Mouse (Mus musculus) olfactory bulb, adult 2 months (tissue): ENCODE measurements around the gene Pex26. TPM values are rescaled to one million over a fixed set of nuclear protein-coding genes. Genes with fewer than 3 reads are reported as not detected.
A peak's percentile ranks its signal among the peaks of the same experiment; 100 is the strongest.

ENCODE experiments used
- H3K27ac ChIP-seq: fragments of 200-500 bp; 2 replicates; pipeline ENCODE4 v1.5.1; 2012; ENCODE audit warnings: low read depth, low read length; ENCODE audit not compliant: insufficient read depth
- H3K4me1 ChIP-seq: fragments of 200-500 bp; 2 replicates; pipeline ENCODE4 v1.6.1; 2012; ENCODE audit warnings: low read length; ENCODE audit not compliant: control insufficient read depth, insufficient read depth
- H3K4me3 ChIP-seq: fragments of 200-500 bp; 2 replicates; pipeline ENCODE4 v1.5.1; 2012; ENCODE audit warnings: mild to moderate bottlenecking, low read depth, low read length, moderate library complexity; ENCODE audit not compliant: insufficient read depth
- CTCF ChIP-seq: fragments of 200-500 bp; IDR thresholded peaks from 2 replicates; pipeline ENCODE4 v1.5.1; 2012; ENCODE audit warnings: low read depth, mild to moderate bottlenecking, low read length, moderate library complexity; ENCODE audit not compliant: insufficient read depth
- POLR2A ChIP-seq: fragments of 200-500 bp; IDR thresholded peaks from 2 replicates; pipeline ENCODE4 v1.6.1; 2012; ENCODE audit warnings: mild to moderate bottlenecking, low read depth, low read length, moderate library complexity; ENCODE audit not compliant: insufficient read depth
- WGBS: fragments of 180-500 bp; shearing (Covaris S2); methylation state at CpG from one replicate; pipeline ENCODE4 v1.1.7; 2018; 5-methylcytosine and 5-hydroxymethylcytosine counted together
- polyA plus RNA-seq: library from polyadenylated mRNA; stranded (reverse); fragments of >200 nt; gene quantifications from 2 replicates; pipeline ENCODE4 v1.2.4, GENCODE M21; 2012; ENCODE audit warnings: low replicate concordance; ENCODE audit not compliant: missing spikeins, insufficient read depth, insufficient read length

Gene Pex26
- polyA plus RNA-seq, 1 experiment: not detected

DNA sequence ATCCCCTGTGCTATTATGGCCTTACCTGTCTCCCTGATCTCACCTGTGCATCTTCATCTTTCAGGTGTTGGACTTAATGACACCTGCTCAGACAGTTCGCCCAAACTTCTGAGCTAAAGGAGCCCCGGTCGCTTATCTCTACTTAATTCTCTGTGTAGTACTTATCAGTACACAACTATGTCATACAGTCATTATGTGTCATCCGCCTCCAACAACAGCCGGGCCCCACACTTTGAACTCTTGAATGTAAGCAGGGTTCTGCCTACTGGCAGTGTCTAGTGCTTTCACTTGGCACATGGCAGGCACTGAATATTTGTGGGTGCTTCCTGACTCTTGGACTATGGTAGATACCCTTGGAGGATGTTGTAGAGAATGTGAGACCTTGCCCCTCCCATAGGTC lies 23.9 kb upstream of the Pex26 start:
- H3K27ac ChIP-seq: peak overlapping the region; percentile 55; the same call in 1 of the 2 replicates
- H3K4me3 ChIP-seq: no peak overlapping the region
- H3K4me1 ChIP-seq: peaks cover 4% of the 10 kb centered on the region; the same call in 1 of the 2 replicates
- no peak for TF ChIP-seq POLR2A
- TF ChIP-seq CTCF: no peak
- WGBS: 78% methylated on average over 5 of the region's 5 CpGs

DNA sequence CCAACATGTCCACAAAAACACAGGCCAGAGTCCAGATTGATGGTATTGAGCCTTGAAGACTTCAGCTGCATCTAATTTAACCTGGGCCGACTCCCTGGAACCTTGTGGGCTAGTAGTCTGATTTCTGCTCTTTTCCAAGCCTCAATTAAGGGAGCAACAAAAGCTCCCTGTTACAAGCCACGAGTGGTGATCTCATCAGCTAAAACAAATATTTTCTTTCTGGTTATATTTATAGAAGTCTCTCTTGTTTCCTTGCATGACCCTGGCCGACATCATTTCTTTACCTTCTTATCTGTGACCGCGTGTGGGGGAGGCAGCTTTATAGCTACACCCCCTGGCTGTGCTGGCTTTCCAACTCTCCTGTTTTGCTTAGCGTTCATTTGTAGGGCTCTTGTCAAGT lies 23.3 kb upstream of the Pex26 start:
- 34% methylated on average over 6 of the region's 6 CpGs for WGBS
- Histone ChIP-seq H3K27ac (peak overlapping the region; percentile 55; the same call in 1 of the 2 replicates), H3K4me1 (peaks cover 4% of the 10 kb centered on the region; the same call in 1 of the 2 replicates), H3K4me3 (no peak overlapping the region)
- TF ChIP-seq POLR2A (no peak), CTCF (no peak)

DNA sequence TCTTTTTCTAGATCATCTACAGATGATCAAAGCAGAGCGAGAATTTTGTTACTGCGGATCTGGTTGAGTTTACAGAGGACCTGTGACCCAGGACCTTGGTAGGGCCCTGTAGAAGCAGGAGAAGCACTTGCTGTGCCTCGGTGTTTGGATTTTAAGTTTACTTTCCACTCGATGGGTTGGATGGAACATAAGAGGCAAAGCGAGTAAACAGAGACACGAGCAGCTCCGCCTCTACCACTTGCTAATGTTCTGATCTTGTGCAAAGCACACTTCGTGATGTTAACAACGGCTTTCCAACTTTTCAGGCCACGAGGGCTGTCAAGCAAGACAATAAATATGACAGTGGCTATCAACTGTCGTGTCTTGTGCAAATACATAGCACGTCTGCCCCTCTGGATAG lies 20.9 kb upstream of the Pex26 start:
- TF ChIP-seq POLR2A (no peak), CTCF (no peak)
- Histone ChIP-seq H3K4me1 (peaks cover 7% of the 10 kb centered on the region; the same call in 1 of the 2 replicates), H3K4me3 (no peak overlapping the region), H3K27ac (no peak overlapping the region)
- 90% methylated on average over 12 of the region's 12 CpGs for WGBS

DNA sequence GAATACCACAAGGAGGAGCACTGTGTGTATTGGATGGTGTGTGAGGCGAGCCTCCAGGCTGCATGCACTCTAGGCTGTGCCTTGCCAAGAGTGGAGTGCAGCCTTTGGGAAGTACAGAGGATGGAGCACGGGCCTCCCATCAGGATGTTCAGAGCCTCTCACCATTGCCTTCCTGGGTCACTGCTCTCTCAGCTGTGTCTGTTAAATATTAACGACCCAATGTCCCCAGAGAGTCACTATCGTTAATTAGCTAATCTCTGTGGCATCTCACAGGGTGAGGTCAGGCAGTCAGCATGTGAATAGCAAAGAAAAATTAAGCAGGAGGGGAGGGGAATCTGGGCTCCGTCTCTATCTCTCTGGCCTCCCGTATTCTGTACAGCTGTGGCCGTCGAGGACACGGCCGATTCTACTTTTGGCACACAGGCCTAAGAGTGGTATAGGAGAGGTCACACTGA lies 17.3 kb upstream of the Pex26 start:
- peaks cover 5% of the 10 kb centered on the region; the same call in 1 of the 2 replicates for H3K4me1 ChIP-seq
- no peak overlapping the region for H3K4me3 ChIP-seq
- no peak for TF ChIP-seq CTCF
- TF ChIP-seq POLR2A: no peak
- 64% methylated on average over 10 of the region's 10 CpGs for WGBS
- H3K27ac ChIP-seq: no peak overlapping the region

DNA sequence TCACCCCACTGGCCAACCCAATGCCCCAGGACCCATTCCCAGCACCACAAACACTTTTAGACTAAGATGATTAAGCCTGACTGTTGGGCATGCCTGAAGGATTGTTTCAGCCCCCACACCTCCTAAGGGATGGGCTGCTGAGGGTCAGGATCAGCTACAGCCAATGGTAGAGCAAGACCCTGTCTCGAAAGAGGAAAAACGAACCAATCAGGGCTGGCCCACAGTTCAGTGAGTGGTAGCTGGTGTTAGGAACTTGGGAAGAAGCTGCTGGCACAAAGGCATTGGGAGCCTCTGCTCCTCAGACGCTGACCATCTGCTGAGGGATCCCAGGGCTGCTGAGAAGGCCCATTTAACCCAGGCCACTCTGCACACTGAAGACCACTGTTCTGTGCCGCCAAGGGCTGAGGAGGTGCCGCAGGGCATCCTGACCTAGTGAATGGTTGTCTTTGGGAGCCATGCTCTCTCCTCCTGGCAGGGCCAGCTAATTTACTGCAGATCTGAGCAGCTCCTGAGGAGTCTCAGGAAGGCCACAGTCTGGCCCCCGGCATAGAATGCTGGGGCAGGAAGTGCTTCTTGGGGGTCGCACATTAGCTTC lies 16.0 kb upstream of the Pex26 start:
- no peak for TF ChIP-seq POLR2A
- no peak for TF ChIP-seq CTCF
- 68% methylated on average over 7 of the region's 7 CpGs for WGBS
- H3K4me3 ChIP-seq: no peak overlapping the region
- no peak overlapping the region for H3K27ac ChIP-seq
- peaks cover 5% of the 10 kb centered on the region; the same call in 1 of the 2 replicates for H3K4me1 ChIP-seq

DNA sequence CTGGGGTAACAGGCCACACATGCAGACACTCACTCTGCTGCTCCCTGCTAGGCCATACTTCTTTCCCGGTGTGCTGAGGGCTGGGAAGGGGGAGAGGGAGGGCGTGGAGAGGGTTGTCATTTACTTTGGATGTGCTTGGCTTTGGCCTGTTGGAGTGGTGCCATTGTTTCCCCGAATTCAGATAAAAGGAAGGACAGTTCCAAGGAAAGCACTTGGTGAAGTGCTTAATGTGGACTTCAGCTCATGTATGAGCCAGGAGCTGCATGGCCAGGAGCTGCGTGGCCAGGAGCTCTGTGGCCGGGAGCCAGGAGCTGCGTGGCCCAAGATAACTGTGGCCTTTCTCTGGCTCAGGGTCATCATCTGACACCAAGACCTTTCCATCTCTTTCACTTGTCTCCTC lies 12.4 kb upstream of the Pex26 start:
- 66% methylated on average over 6 of the region's 6 CpGs for WGBS
- peaks cover 9% of the 10 kb centered on the region for H3K4me1 ChIP-seq
- TF ChIP-seq POLR2A: no peak
- no peak for TF ChIP-seq CTCF
- H3K27ac ChIP-seq: no peak overlapping the region
- H3K4me3 ChIP-seq: no peak overlapping the region

DNA sequence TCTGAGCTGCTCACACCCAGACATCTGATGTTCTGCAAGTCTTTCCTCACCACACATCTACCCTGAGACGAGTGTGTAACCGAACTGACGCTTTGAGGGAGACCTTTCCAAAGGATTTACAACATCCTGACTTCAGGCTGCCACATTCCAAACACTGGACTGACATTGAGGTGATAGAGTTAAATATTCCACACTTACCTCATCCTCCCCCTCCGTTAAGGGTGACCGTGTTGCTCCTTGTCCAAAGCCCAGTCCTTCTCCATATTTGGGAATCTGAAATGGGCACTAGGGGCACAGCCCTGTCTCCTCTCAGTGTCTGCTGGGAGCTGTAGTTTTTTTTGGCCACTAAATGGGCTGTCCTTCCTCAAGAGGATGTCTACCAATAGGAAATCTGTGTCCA lies 10.0 kb upstream of the Pex26 start:
- no peak for TF ChIP-seq CTCF
- no peak for TF ChIP-seq POLR2A
- peaks cover 11% of the 10 kb centered on the region for H3K4me1 ChIP-seq
- no peak overlapping the region for H3K4me3 ChIP-seq
- H3K27ac ChIP-seq: no peak overlapping the region
- WGBS: 76% methylated on average over 5 of the region's 5 CpGs

DNA sequence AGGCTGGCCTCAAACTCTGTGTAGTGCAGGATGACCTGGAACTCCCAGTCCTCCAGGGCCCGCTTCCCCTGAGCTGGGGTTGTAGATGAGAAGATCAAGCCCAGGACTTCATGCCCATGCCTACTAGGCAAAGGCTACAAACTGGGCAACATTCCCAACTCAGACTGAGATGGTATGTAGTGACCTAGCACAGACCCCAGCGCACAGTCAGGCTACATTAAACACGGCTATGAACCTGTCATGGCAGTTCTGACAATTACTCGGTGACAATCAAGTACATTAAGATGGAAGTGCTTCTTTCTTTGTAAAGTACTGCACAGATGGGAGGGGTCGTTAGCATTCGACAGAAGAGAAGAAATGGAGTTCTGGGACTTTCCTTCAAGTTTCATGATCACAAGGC lies 8.7 kb upstream of the Pex26 start:
- TF ChIP-seq POLR2A: no peak
- no peak for TF ChIP-seq CTCF
- no peak overlapping the region for H3K4me3 ChIP-seq
- H3K27ac ChIP-seq: no peak overlapping the region
- 92% methylated on average over 6 of the region's 6 CpGs for WGBS
- peaks cover 11% of the 10 kb centered on the region for H3K4me1 ChIP-seq

DNA sequence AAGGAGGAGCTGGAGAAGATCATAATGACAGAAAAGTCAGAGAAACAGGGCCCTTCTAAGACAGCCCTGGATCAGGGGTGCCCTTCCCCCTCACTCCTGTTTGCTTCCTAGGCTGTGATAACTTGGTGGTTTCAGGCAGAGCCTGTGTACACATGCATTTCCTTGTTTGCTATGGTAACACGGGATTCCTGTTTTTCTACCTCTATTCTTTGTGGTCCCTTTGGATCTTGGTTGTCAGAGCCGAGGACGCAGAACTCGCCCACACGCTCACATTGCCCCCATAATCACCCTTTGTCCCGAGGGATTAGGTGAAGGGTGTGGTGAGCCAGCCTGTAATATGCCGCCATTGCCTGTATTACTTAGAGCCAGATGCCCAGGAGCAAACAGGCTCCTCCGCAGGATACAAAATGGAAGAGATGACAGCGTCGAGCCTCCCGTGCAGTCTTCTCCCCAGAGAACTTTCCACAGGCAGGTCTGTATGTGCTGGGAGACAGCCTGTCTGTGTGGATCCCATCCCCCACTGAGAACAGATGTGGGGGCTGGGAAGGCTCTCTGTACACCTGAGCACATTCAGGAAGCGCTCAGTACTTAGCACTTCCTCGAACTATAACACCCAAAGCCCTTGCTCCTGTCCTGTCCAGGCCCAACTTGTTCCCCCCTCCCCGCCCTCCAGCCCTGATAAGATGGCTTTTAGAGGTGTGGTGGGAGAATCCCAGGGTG lies 7.3 kb upstream of the Pex26 start:
- WGBS: 46% methylated on average over 14 of the region's 14 CpGs
- TF ChIP-seq CTCF (no peak), POLR2A (no peak)
- Histone ChIP-seq H3K27ac (no peak overlapping the region), H3K4me1 (peaks cover 11% of the 10 kb centered on the region), H3K4me3 (no peak overlapping the region)

DNA sequence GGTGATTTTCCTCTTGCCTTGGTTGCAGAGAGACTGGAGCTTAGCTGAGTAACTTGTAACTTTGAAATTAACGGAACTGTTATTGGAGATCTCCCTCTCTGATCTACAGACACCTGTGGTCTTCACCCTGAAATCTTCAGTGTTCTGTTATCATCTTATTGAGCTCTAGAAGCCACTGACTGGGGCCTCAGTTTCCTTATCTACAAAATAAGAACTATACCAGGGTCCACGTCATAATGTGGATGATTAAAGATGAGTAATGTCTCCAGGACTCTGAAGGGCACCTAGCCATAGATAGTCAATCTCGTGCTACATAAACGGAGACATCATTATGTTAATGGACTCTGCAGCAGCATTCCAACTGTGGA lies 6.8 kb upstream of the Pex26 start:
- Histone ChIP-seq H3K4me1 (peaks cover 11% of the 10 kb centered on the region), H3K27ac (no peak overlapping the region), H3K4me3 (no peak overlapping the region)
- WGBS: 81% methylated on average over 4 of the region's 4 CpGs
- TF ChIP-seq CTCF: no peak
- no peak for TF ChIP-seq POLR2A
